Mouse (Mus musculus) layer of hippocampus, adult 9-10 months (tissue): ENCODE data around the gene Prph.

Experiments used
- DNase-seq: peaks from one replicate; pipeline ENCODE4 v3.0.0; 2022; ENCODE audit warnings: low spot score

The Prph gene

DNA sequence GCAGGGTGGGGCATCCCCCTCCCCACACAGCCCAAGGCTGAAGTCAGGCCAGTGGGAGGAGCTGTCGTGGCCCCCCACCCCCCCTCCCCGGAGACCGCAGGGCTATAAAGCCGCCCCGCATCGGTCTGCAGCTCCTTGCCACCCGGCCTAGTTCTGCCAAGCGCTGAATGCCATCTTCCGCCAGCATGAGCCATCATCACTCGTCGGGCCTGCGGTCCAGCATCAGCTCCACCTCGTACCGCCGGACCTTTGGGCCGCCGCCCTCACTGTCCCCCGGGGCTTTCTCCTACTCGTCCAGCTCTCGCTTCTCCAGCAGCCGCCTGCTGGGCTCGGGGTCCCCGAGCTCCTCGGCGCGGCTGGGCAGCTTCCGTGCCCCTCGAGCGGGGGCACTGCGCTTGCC lies at the start of gene Prph:
Gene Prph (plus strand): TSS at position 135 of the 400 bp plus-strand sequence.
- DNase-seq: no peak

- no peak for DNase-seq
These were observed 46.2 kb upstream of the Prph start for GRCm38 (mm10) chr15:99008801-99009241.

DNA sequence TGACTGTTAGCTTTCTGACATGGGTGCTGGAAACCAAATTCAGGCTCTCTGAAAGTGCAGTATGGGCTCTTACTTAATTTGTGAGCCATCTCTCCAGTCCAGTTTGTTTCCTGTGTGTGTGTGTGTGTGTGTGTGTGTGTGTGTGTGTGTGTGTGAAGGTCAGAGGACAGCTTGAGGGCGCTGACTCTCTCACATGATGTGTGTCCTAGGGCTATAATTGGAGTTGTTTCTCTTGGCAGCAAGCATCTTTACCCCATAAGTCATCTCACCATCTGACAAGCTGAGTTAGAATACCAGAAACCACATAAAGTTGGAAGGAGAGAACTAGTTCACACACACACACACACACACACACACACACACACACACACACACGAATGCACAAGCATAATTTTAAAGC lies 44.1 kb upstream of the Prph start:
- no peak for DNase-seq

- DNase-seq: no peak
These were observed 43.0 kb upstream of the Prph start for GRCm38 (mm10) chr15:99011946-99012345.

DNA sequence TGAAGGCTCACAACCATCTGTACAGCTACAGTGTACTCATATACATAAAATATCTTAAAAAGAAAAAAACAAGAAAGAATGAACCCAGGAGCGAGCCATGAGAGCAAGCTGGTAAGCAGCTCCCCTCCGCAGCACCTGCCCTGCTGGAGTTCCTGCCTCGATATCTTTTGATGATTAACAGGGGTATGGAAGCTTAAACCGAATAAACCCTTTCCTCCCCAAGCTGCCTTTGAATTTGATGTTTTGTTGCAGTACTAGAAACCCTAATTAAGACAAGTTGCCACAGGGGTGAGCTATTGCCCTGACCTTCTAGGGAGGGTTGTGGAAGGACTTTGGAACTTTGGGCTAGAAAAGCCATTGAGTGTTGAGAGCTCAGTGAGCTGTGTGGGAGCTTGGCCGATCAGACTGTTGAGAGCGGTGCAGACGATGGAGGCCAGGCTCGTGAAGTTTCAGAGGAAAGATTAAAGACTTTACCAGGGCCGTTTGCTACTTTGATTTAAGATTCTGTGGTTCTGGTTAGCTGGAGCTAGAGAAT lies 40.4 kb upstream of the Prph start:
- no peak for DNase-seq

DNA sequence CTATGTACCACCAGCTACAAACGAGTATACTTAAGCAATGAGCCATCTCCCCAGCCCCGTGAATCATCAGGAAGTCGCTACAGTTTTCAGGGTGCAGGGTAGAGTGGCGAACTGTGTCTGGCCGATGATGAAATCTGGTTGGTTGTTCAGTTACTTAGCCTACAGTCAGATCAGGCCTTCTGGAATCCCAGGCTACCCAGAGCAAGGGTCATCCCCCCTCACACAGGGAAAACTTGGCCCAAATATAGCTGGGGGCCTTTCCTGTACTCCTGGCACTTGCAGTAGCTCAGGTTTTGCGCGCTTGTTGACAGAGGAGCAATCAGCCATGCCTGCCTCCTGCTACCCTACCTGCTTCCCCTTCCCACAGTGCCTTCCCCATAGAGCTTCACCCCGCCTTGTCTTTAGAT lies 37.6 kb upstream of the Prph start:
- no peak for DNase-seq

GRCm38 (mm10) chr15:99017986-99018385 lies 37.0 kb upstream of the Prph start:
- no peak for DNase-seq

- DNase-seq: no peak
These were observed 36.3 kb upstream of the Prph start for GRCm38 (mm10) chr15:99018630-99019029.

- no peak for DNase-seq
These were observed 35.5 kb upstream of the Prph start for GRCm38 (mm10) chr15:99019436-99019835.

DNA sequence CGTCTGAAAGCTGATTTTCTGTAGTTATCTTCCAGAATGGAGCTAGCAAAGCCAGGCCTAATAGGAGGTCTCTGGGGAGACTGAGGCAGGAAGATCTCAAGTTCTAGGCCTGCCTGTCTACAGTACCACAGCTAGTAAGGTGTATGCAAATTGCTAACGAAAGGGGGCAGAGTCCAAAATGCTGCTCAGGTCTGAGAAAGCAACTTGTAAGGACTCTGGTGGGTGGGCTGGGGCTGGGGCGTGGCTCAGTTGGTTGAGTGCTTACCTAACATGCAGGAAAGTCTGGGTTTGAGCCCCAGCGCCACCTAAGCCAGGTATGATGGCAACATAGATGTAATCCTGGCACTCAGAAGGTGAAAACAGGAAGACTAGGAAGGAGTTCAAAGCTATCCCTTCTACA lies 34.8 kb upstream of the Prph start:
- no peak for DNase-seq

- DNase-seq: no peak
These were observed 33.7 kb upstream of the Prph start for GRCm38 (mm10) chr15:99021255-99021654.

DNA sequence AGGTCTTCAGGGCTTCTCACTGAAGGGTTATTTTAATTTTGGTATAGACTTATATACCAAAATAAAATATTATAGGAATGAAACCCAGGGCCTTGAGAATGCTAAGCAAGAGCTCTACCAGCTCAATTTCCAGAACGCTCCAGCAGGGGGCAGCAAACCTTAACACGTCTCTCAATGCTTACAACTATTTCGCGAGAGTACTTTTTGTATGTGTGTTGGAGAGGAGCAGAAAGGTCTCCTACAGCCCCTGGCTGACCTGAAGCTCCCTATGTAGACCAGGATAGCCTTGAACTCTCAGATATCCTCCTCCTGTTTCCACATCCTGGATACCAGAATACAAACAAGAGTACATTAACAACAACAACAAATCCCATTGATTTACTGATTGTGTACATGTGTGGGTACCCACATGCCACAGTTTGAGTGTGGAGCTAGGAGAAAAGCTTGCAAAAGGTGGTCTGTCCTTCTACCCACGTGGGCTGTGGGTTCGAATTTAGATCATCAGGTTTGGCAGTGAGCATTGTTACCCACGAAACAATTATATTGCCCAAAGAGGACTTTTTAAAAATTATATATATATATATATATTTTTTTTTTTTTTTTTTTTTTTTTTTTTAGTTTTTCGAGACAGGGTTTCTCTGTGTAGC lies 30.2 kb upstream of the Prph start:
- DNase-seq: peak; percentile 65

DNA sequence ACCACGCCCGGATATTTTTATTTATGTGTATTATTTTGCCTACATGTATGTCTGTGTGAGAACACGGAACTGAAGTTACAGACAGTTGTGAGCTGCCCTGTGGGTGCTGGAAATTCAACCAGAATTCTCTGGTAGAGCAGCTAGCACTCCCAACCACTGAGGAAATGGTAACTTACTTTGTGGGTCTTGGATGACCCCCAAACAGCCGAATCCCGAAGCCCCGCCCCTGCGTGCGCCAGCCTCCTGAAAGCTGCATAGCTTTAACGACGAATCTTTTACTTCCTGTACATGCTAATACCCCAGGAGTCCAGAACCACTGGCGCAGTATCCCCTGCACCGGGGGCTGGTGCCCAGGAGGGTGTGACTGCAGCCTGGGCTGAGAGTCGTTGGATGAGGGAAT lies 29.6 kb upstream of the Prph start:
- DNase-seq: no peak

DNA sequence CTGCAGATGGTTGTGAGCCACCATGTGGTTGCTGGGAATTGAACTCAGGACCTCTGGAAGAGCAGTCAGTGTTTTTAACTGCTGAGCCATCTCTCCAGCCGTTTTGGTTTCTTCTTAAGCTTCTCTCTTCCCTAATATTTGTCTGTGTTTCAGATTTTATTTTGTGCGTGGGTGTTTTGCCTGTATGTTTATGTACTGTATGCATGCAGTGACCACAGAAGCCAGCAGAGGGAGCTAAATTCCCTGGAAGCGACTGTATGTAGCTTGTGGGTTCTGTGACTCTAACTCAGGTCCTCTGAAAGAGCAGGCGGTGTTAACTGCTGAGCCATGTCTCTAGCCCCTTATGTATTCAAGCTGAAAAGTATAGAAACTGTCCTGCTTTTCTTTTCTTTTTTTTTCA lies 28.7 kb upstream of the Prph start:
- no peak for DNase-seq

- no peak for DNase-seq
These were observed 27.9 kb upstream of the Prph start for GRCm38 (mm10) chr15:99027116-99027515.

DNA sequence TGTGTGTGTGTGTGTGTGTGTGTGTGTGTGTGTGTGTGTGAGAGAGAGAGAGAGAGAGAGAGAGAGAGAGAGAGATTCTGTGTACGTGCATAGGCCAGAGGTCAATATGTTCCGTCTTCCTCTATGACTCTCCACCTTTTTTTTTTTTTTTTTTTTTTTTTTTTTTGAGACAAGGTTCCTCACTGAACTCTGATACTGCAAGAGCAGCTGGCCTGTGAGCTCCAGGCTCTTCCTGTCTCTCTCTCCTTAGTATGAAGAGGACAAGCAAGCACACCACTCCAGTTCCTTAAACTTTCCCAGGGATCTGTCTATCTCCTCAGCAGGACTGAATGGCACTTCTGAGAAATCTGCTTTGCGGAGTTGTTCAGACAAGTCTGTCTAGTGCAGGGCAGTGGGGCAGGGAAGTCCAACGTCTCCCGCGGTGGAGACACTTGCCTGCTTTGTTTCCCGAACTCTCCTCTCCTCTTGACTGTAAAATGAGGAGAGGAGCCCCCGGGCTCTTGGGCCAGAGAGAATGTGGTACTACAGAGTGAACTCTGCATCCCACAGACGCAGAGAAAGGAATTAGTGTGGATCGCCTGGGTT lies 26.0 kb upstream of the Prph start:
- no peak for DNase-seq

DNA sequence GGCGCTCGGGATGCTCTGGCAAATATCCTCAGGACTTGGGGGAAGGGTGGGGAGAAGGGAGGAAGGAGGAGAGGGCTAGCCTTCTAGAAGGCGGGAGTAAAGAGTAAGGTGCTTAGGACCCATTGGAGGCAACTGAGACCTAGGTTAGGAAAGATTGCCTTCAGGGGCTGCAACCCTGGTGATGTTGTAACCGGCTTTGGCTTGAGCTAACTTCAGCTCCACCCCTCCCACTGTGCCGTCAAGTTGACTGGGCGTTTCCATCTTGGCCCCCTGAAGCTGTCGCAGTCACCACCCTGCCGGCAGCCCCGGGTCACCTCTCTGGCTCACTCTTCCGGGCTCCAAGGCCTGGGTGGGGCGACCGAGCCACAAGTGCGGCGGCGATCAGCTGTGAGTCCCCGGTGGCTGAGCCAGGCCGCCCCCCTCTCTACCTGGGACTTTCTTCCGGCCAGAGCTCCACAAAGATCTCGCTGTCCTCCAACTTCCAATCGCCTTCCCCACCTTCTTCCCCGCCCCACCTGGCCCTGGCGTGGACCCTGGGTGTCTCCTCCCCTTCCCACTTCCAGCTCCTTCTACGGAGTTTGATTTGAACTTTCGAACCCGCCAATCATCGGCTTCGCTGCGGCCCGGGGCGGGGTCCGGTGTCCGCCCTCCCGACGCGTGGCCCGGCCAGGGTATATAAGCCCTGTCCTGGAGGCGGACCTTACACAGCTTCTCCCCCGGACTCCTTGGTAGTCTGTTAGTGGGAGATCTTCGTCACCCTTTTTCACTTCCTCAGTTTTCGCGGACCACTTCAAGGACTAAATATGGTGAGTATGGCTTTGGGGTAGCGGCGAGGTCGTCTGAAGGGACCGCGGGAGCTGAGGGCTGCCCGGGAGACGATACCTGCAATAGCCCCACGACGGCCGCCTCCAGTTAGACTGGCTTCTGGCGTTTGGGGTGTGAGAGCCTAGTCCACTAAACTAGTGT lies 25.1 kb upstream of the Prph start, which contains the start of gene Tuba1c:
Gene Tuba1c (plus strand): TSS at position 273 of the 966 bp plus-strand sequence.
- no peak for DNase-seq

GRCm38 (mm10) chr15:99030585-99031387 lies 24.2 kb upstream of the Prph start:
- no peak for DNase-seq

- DNase-seq: no peak
These were observed 23.6 kb upstream of the Prph start for GRCm38 (mm10) chr15:99031388-99031675.

- no peak for DNase-seq
These were observed 22.8 kb upstream of the Prph start for GRCm38 (mm10) chr15:99032041-99032725.

DNA sequence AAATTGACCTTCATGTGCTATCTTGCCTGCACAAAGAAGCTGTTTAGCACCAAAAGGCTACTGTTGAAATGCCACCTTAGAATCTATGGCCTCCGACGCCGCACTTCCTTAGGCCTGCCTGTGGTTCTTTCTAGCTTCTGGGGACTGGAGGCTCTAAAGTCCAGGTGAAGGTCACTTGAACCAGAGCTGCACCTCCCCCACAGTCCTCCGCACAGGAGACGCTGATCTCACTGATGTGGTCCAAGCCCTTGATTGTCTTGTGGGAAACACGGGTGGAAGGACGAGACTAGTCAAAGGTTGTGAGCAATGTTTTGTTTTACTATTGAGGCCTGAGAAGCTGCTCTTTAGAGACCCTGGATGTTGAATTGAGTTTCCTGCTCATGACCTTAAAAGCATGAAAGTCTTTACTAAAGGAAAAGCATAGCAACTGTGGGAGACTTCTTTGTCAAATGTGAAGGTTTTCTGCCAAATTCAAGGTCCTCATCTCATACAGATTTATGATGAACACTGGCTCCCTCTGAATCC lies 22.2 kb upstream of the Prph start:
- no peak for DNase-seq
